Mouse (Mus musculus): ENCODE data around the gene Zbtb9. TPM values are rescaled to one million over a fixed set of nuclear protein-coding genes. Genes with fewer than 3 reads are reported as not detected.

The Zbtb9 gene
- polyA plus RNA-seq, 1 experiment from 2014 or later: 12.8 TPM

GRCm38 (mm10) chr17:26945824-26946495 is 27.0 kb upstream of the Zbtb9 start:
- no peak for ATAC-seq (ENCODE audit: low FRiP score, low TSS enrichment)
- peak overlapping the region; percentile 66 for H3K4me2 ChIP-seq (replicated peaks; ENCODE audit: low read depth, low read length)
- H3K4me1 ChIP-seq (ENCODE audit: control insufficient read depth, insufficient read depth, low read length): peaks cover 49% of the 10 kb centered on the region
- no peaks in the 10 kb centered on the region for H3K27me3 ChIP-seq (ENCODE audit: control insufficient read depth, insufficient read depth, low read length)
- peak overlapping the region; percentile 65 for H3K9ac ChIP-seq (ENCODE audit: low read depth, low read length)
- WGBS: 20% methylated on average over 13 of the region's 13 CpGs
- no peaks in the 10 kb centered on the region for H3K9me3 ChIP-seq (ENCODE audit: control insufficient read depth, low read length)
- peak overlapping the region; percentile 66 for H3K27ac ChIP-seq (ENCODE audit: low read depth, low read length)
- peak overlapping the region; percentile 45 for H3K4me3 ChIP-seq (ENCODE audit: low read length)
- H3K36me3 ChIP-seq (ENCODE audit: control insufficient read depth, insufficient read depth, low read length): no peaks in the 10 kb centered on the region

- H3K9ac ChIP-seq (ENCODE audit: low read depth, low read length): peak overlapping the region; percentile 65
- H3K4me3 ChIP-seq (ENCODE audit: low read length): peak overlapping the region; percentile 45
- peak overlapping the region; percentile 66 for H3K4me2 ChIP-seq (replicated peaks; ENCODE audit: low read depth, low read length)
- peak; percentile 7; the same call in 1 of the 2 replicates for ATAC-seq (ENCODE audit: low FRiP score, low TSS enrichment)
- no peaks in the 10 kb centered on the region for H3K27me3 ChIP-seq (ENCODE audit: control insufficient read depth, insufficient read depth, low read length)
- no peaks in the 10 kb centered on the region for H3K9me3 ChIP-seq (ENCODE audit: control insufficient read depth, low read length)
- no peaks in the 10 kb centered on the region for H3K36me3 ChIP-seq (ENCODE audit: control insufficient read depth, insufficient read depth, low read length)
- peak overlapping the region; percentile 66 for H3K27ac ChIP-seq (ENCODE audit: low read depth, low read length)
- peaks cover 54% of the 10 kb centered on the region for H3K4me1 ChIP-seq (ENCODE audit: control insufficient read depth, insufficient read depth, low read length)
- under 1% methylated on average over 37 of the region's 37 CpGs for WGBS
These were observed 26.4 kb upstream of the Zbtb9 start for GRCm38 (mm10) chr17:26946567-26946966.

DNA sequence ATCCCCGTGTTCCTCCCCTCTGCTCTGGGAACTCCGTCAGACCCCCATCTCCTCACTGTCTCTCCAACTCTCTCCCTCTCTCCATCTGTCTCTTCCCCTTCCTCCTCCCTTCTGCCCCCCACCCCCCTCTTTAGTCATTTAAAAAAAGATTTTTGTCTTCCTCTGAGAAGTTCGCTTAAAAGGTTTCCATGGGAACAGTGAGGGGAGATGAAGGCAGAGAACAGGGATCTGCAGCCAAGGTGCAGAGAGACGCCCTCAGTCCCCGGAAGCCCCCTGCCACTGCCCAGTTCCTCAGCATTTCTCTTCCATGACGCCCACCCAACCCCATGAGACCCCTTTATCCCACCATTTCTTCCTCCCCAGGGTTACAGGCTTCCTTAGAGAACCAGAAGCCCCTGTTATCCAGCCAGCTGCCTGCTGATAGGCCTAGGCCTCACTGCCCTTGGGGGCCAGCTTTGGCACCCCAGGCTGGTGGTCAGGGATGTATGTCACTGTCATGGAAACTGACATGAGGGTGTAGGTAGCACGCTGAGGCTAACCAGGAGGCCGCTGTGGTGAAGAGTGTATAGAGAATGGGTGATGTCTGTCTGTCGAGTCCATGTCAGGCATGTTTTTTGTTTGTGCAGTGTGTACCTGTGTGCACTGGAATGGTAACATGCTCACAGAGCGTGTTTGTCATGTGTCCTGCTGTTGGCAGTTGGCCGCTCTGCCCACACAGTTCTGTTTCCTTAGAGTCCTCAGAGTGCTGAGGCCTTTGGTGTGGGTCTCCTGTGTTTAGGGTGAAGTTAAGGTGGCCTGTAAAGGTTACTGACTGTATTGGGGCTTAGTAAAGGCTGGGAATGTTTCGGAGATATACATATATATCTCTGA is 25.5 kb upstream of the Zbtb9 start:
- H3K27ac ChIP-seq (ENCODE audit: low read depth, low read length): no peak overlapping the region
- H3K4me1 ChIP-seq (ENCODE audit: control insufficient read depth, insufficient read depth, low read length): peaks cover 61% of the 10 kb centered on the region
- 51% methylated on average over 12 of the region's 12 CpGs for WGBS
- no peaks in the 10 kb centered on the region for H3K9me3 ChIP-seq (ENCODE audit: control insufficient read depth, low read length)
- H3K9ac ChIP-seq (ENCODE audit: low read depth, low read length): no peak overlapping the region; the same call in 1 of the 2 replicates
- ATAC-seq (ENCODE audit: low FRiP score, low TSS enrichment): no peak
- peak overlapping the region; percentile 66 for H3K4me2 ChIP-seq (replicated peaks; ENCODE audit: low read depth, low read length)
- H3K27me3 ChIP-seq (ENCODE audit: control insufficient read depth, insufficient read depth, low read length): no peaks in the 10 kb centered on the region
- no peaks in the 10 kb centered on the region for H3K36me3 ChIP-seq (ENCODE audit: control insufficient read depth, insufficient read depth, low read length)
- peak overlapping the region; percentile 45; the same call in 1 of the 2 replicates for H3K4me3 ChIP-seq (ENCODE audit: low read length)

DNA sequence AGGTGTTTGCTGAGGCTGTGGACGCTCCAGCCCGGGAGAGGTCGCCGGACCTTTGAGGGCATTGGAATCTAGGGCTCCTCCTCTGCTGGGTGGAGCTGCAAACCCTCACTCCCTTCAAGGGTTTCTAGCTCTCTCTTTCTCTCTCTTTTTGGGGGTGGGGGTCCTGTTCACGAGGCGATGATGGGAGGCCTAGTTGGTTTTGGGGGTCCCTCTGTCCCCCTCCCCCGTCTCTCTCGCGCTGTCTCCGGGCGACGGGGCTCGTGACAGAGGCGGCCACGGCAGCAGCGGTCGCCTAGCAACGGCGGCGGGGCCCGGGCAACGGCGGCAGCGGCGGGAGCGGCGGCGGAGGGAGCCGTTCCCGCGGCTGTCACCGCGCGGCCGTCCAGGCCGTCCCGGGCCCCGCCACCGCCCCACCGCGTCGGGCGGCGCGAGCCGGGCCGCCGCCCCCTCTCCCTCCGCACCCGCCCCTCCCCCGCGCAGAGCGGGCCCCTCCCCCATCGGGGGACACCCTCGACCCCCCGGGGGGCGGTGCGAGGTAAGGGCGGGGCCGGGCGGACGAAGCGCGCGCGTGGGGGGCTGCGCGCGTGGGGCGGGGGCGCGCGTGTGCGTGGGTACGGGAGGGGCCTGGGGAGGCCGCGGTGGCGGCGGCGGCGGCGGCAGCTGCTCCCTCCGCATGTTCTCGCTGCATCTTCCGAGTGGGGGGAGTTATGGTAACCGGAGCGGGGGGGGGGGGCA is 24.5 kb upstream of the Zbtb9 start:
- H3K36me3 ChIP-seq (ENCODE audit: control insufficient read depth, insufficient read depth, low read length): no peaks in the 10 kb centered on the region
- H3K4me1 ChIP-seq (ENCODE audit: control insufficient read depth, insufficient read depth, low read length): peaks cover 69% of the 10 kb centered on the region
- WGBS: 0% methylated on average over 32 of the region's 87 CpGs
- ATAC-seq (ENCODE audit: low FRiP score, low TSS enrichment): no peak
- no peaks in the 10 kb centered on the region for H3K27me3 ChIP-seq (ENCODE audit: control insufficient read depth, insufficient read depth, low read length)
- peak overlapping the region; percentile 64 for H3K4me3 ChIP-seq (ENCODE audit: low read length)
- peak overlapping the region; percentile 79 for H3K9ac ChIP-seq (ENCODE audit: low read depth, low read length)
- peak overlapping the region; percentile 9 for H3K27ac ChIP-seq (ENCODE audit: low read depth, low read length)
- H3K9me3 ChIP-seq (ENCODE audit: control insufficient read depth, low read length): no peaks in the 10 kb centered on the region
- H3K4me2 ChIP-seq (replicated peaks; ENCODE audit: low read depth, low read length): peak overlapping the region; percentile 99

DNA sequence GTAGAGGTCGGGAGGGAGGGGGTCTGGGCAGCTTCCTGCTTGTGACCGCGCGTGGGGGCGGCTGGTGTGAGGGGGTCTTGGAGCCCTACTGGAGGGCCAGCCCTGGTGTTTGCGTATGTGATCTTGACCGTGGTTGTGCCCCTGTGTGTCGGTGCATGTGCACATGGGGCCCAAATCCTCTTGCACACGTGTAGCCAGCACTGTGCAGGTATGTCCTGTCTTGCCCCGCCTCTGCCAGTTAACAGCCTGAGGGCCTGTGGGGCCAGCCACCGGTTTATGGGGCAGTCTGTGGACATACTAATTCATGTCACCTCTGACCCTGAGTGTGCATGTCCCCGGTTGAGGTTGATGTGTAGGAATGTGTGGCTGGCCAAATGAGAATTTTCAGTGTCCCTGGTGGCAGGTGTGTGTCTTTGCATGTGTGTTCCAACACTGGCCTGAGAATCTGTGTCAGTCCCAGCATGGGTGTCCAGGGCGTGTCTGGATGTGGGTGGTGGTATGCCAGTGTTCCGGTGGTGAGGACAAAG is 23.9 kb upstream of the Zbtb9 start:
- 0 out of 2 replicates have a peak, but pooled peaks have one; percentile 18 for ATAC-seq (ENCODE audit: low FRiP score, low TSS enrichment)
- peak overlapping the region; percentile 64 for H3K4me3 ChIP-seq (ENCODE audit: low read length)
- no peaks in the 10 kb centered on the region for H3K9me3 ChIP-seq (ENCODE audit: control insufficient read depth, low read length)
- no peaks in the 10 kb centered on the region for H3K36me3 ChIP-seq (ENCODE audit: control insufficient read depth, insufficient read depth, low read length)
- H3K9ac ChIP-seq (ENCODE audit: low read depth, low read length): peak overlapping the region; percentile 79
- 7% methylated on average over 12 of the region's 14 CpGs for WGBS
- H3K27me3 ChIP-seq (ENCODE audit: control insufficient read depth, insufficient read depth, low read length): no peaks in the 10 kb centered on the region
- peak overlapping the region; percentile 99 for H3K4me2 ChIP-seq (replicated peaks; ENCODE audit: low read depth, low read length)
- peak overlapping the region; percentile 9 for H3K27ac ChIP-seq (ENCODE audit: low read depth, low read length)
- H3K4me1 ChIP-seq (ENCODE audit: control insufficient read depth, insufficient read depth, low read length): peaks cover 75% of the 10 kb centered on the region

- peak overlapping the region; percentile 99; the same call in 1 of the 2 replicates for H3K4me2 ChIP-seq (replicated peaks; ENCODE audit: low read depth, low read length)
- no peaks in the 10 kb centered on the region for H3K9me3 ChIP-seq (ENCODE audit: control insufficient read depth, low read length)
- ATAC-seq (ENCODE audit: low FRiP score, low TSS enrichment): no peak; the same call in 1 of the 2 replicates
- H3K27me3 ChIP-seq (ENCODE audit: control insufficient read depth, insufficient read depth, low read length): no peaks in the 10 kb centered on the region
- no peak overlapping the region for H3K4me3 ChIP-seq (ENCODE audit: low read length)
- peak overlapping the region; percentile 18; the same call in 1 of the 2 replicates for H3K9ac ChIP-seq (ENCODE audit: low read depth, low read length)
- WGBS: 46% methylated on average over 5 of the region's 5 CpGs
- peaks cover 2% of the 10 kb centered on the region; the same call in 1 of the 2 replicates for H3K36me3 ChIP-seq (ENCODE audit: control insufficient read depth, insufficient read depth, low read length)
- peak overlapping the region; percentile 14; the same call in 1 of the 2 replicates for H3K27ac ChIP-seq (ENCODE audit: low read depth, low read length)
- H3K4me1 ChIP-seq (ENCODE audit: control insufficient read depth, insufficient read depth, low read length): peaks cover 75% of the 10 kb centered on the region
These were observed 23.1 kb upstream of the Zbtb9 start for GRCm38 (mm10) chr17:26949866-26950265.

- no peak for ATAC-seq (ENCODE audit: low FRiP score, low TSS enrichment)
- Histone ChIP-seq H3K4me2 (replicated peaks; ENCODE audit: low read depth, low read length) (peak overlapping the region; percentile 55), H3K4me1 (ENCODE audit: control insufficient read depth, insufficient read depth, low read length) (peaks cover 71% of the 10 kb centered on the region), H3K36me3 (ENCODE audit: control insufficient read depth, insufficient read depth, low read length) (peaks cover 10% of the 10 kb centered on the region), H3K27me3 (ENCODE audit: control insufficient read depth, insufficient read depth, low read length) (no peaks in the 10 kb centered on the region), H3K9ac (ENCODE audit: low read depth, low read length) (peak overlapping the region; percentile 52), H3K27ac (ENCODE audit: low read depth, low read length) (no peak overlapping the region; the same call in 1 of the 2 replicates), H3K4me3 (ENCODE audit: low read length) (peak overlapping the region; percentile 34), H3K9me3 (ENCODE audit: control insufficient read depth, low read length) (no peaks in the 10 kb centered on the region)
- 28% methylated on average over 7 of the region's 7 CpGs for WGBS
These were observed 22.2 kb upstream of the Zbtb9 start for GRCm38 (mm10) chr17:26950560-26951288.

DNA sequence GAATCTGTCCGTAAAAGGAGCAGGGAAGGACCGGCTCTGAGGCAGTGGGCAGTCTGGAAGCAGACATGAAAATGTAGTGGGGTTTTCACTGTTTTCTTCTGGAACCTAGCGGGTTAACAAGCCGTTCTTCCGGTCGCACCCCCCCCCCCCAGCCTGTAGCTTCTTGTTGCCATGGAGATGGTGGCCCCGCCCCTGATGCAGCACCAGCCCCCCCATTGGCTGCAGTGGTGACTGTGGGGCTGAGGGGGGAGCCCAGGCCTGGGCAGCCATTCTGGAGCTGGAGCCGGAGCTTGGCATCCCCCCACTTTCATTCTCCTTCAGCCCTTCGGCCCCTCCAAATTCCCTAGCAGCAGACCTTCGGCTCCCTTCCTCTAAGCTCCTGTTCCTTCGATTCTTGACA is 21.6 kb upstream of the Zbtb9 start:
- H3K4me2 ChIP-seq (replicated peaks; ENCODE audit: low read depth, low read length): peak overlapping the region; percentile 55
- peak overlapping the region; percentile 34 for H3K4me3 ChIP-seq (ENCODE audit: low read length)
- peak overlapping the region; percentile 52; the same call in 1 of the 2 replicates for H3K9ac ChIP-seq (ENCODE audit: low read depth, low read length)
- H3K36me3 ChIP-seq (ENCODE audit: control insufficient read depth, insufficient read depth, low read length): peaks cover 16% of the 10 kb centered on the region
- H3K27ac ChIP-seq (ENCODE audit: low read depth, low read length): no peak overlapping the region; the same call in 1 of the 2 replicates
- WGBS: 3% methylated on average over 10 of the region's 11 CpGs
- H3K9me3 ChIP-seq (ENCODE audit: control insufficient read depth, low read length): no peaks in the 10 kb centered on the region
- ATAC-seq (ENCODE audit: low FRiP score, low TSS enrichment): peak; percentile 62
- peaks cover 65% of the 10 kb centered on the region for H3K4me1 ChIP-seq (ENCODE audit: control insufficient read depth, insufficient read depth, low read length)
- no peaks in the 10 kb centered on the region for H3K27me3 ChIP-seq (ENCODE audit: control insufficient read depth, insufficient read depth, low read length)
